Mouse (Mus musculus): ENCODE measurements around the gene Heg1. TPM values are rescaled to one million over a fixed set of nuclear protein-coding genes. Genes with fewer than 3 reads are reported as not detected.
A peak's percentile ranks its signal among the peaks of the same experiment; 100 is the strongest.

Gene Heg1
- 10 to 100 TPM; 29.9 to 35.4 TPM for total RNA-seq (2021)

GRCm38 (mm10) chr16:33684162-33684702, at the start of gene Heg1:
Gene Heg1 (plus strand): TSS chr16:33684370.
- intact Hi-C loops (cut with DNase I): loop anchor here (2.0 kb wide), 1 partner anchor 55 kb away; no protein-coding TSS in a partner anchor
- DNase-seq (ENCODE audit: low spot score in 2 of 2): peak; percentile 53 to 59

- intact Hi-C loops (cut with DNase I): no loop called here
- DNase-seq (ENCODE audit: low spot score in 2 of 2): peak; percentile 16 to 84
Observed at GRCm38 (mm10) chr16:33635836-33636595, 48.2 kb upstream of the Heg1 start.

DNA sequence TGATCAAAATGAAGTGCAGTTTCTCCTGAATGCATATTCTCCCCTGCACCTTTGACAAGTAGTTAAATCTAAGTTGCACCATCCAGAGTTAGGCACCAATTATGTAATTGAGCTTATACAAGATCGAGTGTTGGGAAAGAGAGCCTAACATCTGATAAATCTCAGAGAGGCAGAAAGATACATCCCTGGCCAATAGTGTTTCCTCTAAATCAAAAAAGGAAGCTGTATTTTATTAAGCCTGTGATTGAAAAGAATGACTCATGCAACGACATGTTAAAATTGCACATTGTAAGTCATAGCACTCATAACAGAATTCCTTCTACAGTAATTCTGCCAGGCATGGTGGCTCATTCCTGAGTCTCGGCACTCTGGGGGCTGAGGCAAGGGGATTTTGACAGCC, 42.4 kb upstream of the Heg1 start:
- intact Hi-C loops (cut with DNase I): no loop called here
- DNase-seq (ENCODE audit: low spot score in 2 of 2): peak; percentile 9 to 49

GRCm38 (mm10) chr16:33653116-33653515, 31.1 kb upstream of the Heg1 start:
- intact Hi-C loops (cut with DNase I): no loop called here
- DNase-seq (ENCODE audit: low spot score in 2 of 2): no peak

GRCm38 (mm10) chr16:33655443-33655842, 28.7 kb upstream of the Heg1 start:
- peak; percentile 18 to 86 for DNase-seq (ENCODE audit: low spot score in 2 of 2)
- intact Hi-C loops (cut with DNase I): no loop called here

GRCm38 (mm10) chr16:33657191-33657590, 27.0 kb upstream of the Heg1 start:
- intact Hi-C loops (cut with DNase I): no loop called here
- DNase-seq (ENCODE audit: low spot score in 2 of 2): no peak

DNA sequence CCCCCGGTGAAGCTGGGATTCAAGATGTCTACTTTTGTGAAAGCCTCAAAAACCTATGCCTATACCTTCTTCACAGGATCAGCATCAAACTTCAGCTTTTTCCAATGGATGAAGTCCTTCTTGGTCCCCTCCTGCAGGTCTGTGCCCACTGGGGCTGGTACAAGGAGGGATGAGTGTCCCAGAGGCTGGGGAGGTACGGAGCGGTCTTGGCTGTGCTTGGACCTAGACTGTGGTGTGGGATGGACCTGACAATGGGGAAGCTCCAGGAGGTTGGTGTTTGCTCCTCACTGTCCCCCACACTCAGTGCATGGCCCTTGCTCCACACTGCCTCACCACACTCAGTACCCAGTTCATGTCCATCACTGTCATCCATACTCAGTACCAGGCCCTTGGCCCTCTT, 26.0 kb upstream of the Heg1 start:
- DNase-seq (ENCODE audit: low spot score in 2 of 2): no peak
- intact Hi-C loops (cut with DNase I): no loop called here

DNA sequence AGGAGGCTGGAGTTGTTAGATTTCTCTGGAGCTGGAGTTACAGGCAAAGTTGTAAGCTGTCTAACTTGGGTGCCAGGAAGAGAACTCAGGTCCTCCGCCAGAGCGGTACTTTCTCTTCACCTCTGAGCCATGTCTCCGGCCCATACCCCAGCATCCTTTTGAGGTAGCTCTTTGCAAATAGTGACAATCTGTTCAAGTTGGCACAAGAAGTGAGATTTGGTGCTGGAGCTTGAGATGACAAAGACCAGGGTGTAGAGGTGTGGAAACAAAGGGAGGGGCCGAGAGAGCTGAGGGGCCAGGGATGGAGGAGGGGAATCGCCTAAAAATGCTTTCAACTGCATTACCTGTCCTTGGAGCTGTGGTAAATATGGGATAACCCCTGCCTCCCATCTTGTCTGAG, 24.6 kb upstream of the Heg1 start:
- intact Hi-C loops (cut with DNase I): no loop called here
- DNase-seq (ENCODE audit: low spot score in 2 of 2): no peak

DNA sequence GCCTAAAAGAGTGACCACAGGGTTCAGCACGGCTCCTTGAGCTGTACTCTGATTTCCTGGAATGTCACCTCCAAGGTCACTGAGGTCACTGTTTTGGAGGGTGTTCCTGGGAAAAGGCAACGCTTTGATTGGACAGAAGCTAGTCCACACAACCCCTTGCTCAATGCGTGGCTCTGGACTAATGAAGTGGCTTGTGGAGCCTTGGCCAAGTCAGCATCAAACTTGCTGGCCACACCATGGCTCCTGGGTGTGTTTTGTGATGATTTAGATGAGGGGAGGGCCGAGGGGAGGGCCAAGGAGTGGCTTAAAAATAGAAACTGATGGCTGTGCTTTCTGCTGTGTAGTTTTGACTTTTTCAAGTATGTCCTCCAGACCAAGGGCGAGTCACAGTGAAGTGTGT, 24.0 kb upstream of the Heg1 start:
- intact Hi-C loops (cut with DNase I): no loop called here
- DNase-seq (ENCODE audit: low spot score in 2 of 2): no peak

- intact Hi-C loops (cut with DNase I): no loop called here
- DNase-seq (ENCODE audit: low spot score in 2 of 2): no peak
Observed at GRCm38 (mm10) chr16:33662841-33663240, 21.3 kb upstream of the Heg1 start.

DNA sequence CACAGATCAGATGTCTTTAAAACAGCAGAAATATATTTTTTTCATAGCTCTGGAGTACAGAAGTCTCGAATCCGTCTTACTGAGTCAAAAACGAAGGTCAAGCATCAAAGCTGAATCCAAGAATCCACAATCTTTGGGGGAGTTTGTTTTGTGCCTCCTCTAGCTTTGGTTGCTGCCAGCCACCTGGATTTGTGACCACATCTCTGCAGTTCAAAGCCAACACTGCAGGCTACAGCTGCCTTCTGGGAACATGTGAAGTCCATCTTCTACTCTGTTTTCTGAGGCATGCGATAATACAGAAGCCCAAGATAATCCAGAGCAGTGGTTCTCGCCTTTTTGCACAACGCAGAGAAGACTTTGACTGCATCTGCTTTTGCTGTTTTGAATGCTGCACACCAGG, 17.9 kb upstream of the Heg1 start:
- intact Hi-C loops (cut with DNase I): no loop called here
- DNase-seq (ENCODE audit: low spot score in 2 of 2): no peak

DNA sequence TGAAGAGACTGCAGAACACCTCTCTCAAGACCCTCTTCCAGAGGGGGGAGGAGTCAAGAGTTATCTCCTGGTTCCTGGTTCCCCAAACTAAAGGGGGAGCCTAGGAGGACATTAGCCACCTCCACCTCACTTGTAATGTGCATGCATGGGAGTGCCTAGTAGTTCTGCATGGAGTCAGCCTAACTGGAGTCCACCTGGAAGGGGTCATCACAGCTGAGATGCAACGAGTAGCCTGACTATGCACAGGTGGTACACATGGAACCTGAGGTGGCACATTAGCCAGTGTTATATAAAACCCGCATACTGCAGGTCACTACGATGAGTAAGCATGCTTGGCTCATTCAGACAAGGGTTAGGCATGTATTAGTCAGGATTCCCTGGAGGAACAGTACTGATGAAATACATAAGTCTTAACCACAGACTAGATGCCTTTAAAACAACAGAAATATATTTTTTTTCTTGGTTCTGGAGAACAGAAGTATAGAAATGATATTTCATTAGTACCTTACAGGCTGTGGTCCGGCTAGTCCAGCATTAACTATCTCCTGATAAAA, 17.1 kb upstream of the Heg1 start:
- intact Hi-C loops (cut with DNase I): no loop called here
- DNase-seq (ENCODE audit: low spot score in 2 of 2): no peak

- no peak for DNase-seq (ENCODE audit: low spot score in 2 of 2)
- intact Hi-C loops (cut with DNase I): no loop called here
Observed at GRCm38 (mm10) chr16:33668448-33668847, 15.7 kb upstream of the Heg1 start.

- no peak for DNase-seq (ENCODE audit: low spot score in 2 of 2)
- intact Hi-C loops (cut with DNase I): no loop called here
Observed at GRCm38 (mm10) chr16:33669072-33669471, 15.1 kb upstream of the Heg1 start.

DNA sequence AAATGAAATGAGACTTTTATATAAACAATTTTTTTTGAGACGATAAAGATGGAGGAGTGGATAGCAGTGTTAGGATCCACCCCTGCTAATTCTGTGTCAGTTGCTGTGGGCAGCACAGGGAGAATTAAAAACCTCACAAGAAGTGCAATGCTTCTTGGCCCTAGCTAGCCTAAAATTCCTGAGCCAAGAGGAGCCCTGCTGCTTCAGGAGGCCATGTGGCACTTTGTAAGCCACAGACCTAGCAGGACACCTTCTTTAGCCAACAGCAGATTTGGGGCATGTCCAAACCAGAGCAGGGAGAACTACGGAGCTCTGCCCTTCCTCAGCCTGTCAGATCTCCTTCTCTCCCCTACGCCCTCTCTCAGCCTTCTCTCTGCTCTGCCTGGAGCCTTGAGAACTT, 13.8 kb upstream of the Heg1 start:
- peak in 1 of 2 experiments; percentile 45 for DNase-seq (ENCODE audit: low spot score in 2 of 2)
- intact Hi-C loops (cut with DNase I): no loop called here

DNA sequence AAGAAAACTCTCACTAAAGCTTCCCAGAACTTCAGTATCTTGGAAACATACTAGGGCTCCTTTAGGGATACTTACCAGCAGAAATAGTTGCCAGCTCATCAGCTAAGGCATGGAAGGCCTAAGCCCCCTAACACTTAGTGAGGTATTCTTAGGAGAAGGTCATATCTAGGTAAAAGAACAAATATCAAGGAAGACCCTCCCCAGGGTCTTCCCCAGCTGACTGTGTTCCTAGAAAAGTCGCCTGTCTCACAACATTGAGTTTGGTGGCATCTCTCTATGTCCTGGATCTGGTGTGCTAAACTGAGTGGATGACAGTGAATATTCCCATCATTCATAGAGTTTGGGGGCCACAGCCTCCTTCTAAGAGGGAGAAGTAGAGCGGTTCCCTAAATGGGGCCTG, 13.2 kb upstream of the Heg1 start:
- DNase-seq (ENCODE audit: low spot score in 2 of 2): no peak
- intact Hi-C loops (cut with DNase I): no loop called here

- intact Hi-C loops (cut with DNase I): no loop called here
- no peak for DNase-seq (ENCODE audit: low spot score in 2 of 2)
Observed at GRCm38 (mm10) chr16:33672188-33672587, 12.0 kb upstream of the Heg1 start.

- no peak for DNase-seq (ENCODE audit: low spot score in 2 of 2)
- intact Hi-C loops (cut with DNase I): no loop called here
Observed at GRCm38 (mm10) chr16:33672643-33673042, 11.5 kb upstream of the Heg1 start.

GRCm38 (mm10) chr16:33673530-33674109, 10.6 kb upstream of the Heg1 start:
- intact Hi-C loops (cut with DNase I): no loop called here
- DNase-seq (ENCODE audit: low spot score in 2 of 2): no peak

DNA sequence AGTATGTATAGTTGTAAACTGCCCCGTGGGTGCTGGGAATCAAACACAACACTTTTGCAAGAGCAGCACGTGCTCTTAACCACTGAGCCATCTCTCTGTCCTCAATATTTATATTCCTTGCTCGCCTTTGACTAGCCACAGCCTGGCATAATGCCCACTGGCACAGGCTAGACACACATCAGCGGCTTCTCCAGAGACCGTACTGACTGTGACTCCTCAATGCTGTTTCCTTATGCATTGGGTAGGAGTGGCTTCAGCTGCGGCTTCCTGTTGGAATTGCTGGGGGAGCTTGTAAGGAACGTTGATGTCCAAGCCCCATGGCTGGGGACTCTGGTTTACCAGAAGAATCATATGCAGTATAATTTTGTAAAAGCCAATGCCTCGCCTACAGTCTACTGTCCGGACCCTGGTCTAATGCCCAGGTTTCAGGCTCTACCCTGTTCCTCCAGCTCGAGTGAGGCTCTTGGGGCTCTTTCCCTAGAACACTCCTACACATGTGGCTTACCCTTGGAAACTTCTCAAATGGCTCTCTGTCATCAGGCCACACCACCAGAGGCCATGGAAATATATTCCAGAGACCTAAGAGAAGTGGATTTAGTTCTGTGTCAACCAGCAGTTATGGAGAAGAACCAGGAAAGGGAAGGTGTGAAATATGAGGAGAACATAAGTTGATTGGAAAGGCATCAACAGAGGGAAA, 8.9 kb upstream of the Heg1 start:
- DNase-seq (ENCODE audit: low spot score in 2 of 2): no peak
- intact Hi-C loops (cut with DNase I): no loop called here
